Mouse (Mus musculus) cerebellum, postnatal 36 days (tissue): ENCODE measurements at regions not wholly inside any gene's neighbourhood (a gene's known extent, or its start where the extent isn't known, plus 50 kb on each side); places are given as distances from the start of the nearest gene placed in this dataset.
A peak's percentile ranks its signal among the peaks of the same experiment; 100 is the strongest.

Experiments used
- DNase-seq, 2 experiments: peaks; one replicate each; pipeline ENCODE4 v3.0.0; 2021 to 2022; ENCODE audit warnings: mixed read lengths in 2 of 2

GRCm38 (mm10) chr10:111558675-111559340 is 52.7 kb downstream of the Phlda1 start:
- DNase-seq, result no peak

GRCm38 (mm10) chr10:111559341-111560246 is 53.5 kb downstream of the Phlda1 start:
- DNase-seq, result no peak

- DNase-seq, result no peak
Observed at GRCm38 (mm10) chr10:111562628-111563027, 56.5 kb downstream of the Phlda1 start.

- peak; percentile 69 to 79 for DNase-seq
Observed at GRCm38 (mm10) chr10:111566873-111567381, 60.8 kb downstream of the Phlda1 start.

GRCm38 (mm10) chr10:111570501-111571258 is 64.6 kb downstream of the Phlda1 start:
- DNase-seq, result no peak

- DNase-seq, result no peak
Observed at GRCm38 (mm10) chr10:111574231-111574630, 68.1 kb downstream of the Phlda1 start.

GRCm38 (mm10) chr10:111574812-111575211 is 68.7 kb downstream of the Phlda1 start:
- no peak for DNase-seq

- DNase-seq, result no peak
Observed at GRCm38 (mm10) chr10:111575256-111575655, 69.2 kb downstream of the Phlda1 start.

- no peak for DNase-seq
Observed at GRCm38 (mm10) chr10:111575926-111576325, 69.8 kb downstream of the Phlda1 start.

- no peak for DNase-seq
Observed at GRCm38 (mm10) chr10:111576395-111577069, 70.4 kb downstream of the Phlda1 start.

GRCm38 (mm10) chr10:111578536-111578935 is 72.5 kb downstream of the Phlda1 start:
- no peak for DNase-seq

- no peak for DNase-seq
Observed at GRCm38 (mm10) chr10:111579481-111579880, 73.4 kb downstream of the Phlda1 start.

- DNase-seq, result no peak
Observed at GRCm38 (mm10) chr10:111580401-111581100, 74.5 kb downstream of the Phlda1 start.

GRCm38 (mm10) chr10:111581847-111582246 is 75.8 kb downstream of the Phlda1 start:
- no peak for DNase-seq

- DNase-seq, result no peak
Observed at GRCm38 (mm10) chr10:111582321-111583123, 76.4 kb downstream of the Phlda1 start.

- DNase-seq, result no peak
Observed at GRCm38 (mm10) chr10:111583124-111583743, 77.1 kb downstream of the Phlda1 start.

GRCm38 (mm10) chr10:111583744-111584152 is 77.7 kb downstream of the Phlda1 start:
- DNase-seq, result no peak

- no peak for DNase-seq
Observed at GRCm38 (mm10) chr10:111587891-111588611, 82.0 kb downstream of the Phlda1 start.

GRCm38 (mm10) chr10:111589186-111589585 is 83.1 kb downstream of the Phlda1 start:
- no peak for DNase-seq
